In genomic region chr2:162796528-162796927, GRCm38 (mm10) we compare ENCODE assay signal across 18 mouse cellular contexts.
DNase-seq lines count a peak whose midpoint lies in the region; ATAC-seq lines count a peak whose summit lies in the region.
"Had no signal": no experiment of that assay in that cellular context is flagged by ENCODE, and none has a peak within 500 bp of the region (broad histone marks: within the 10 kb centered on the region; RNA-seq: fewer than 3 reads in every experiment).

No protein-coding gene starts in this region.

- ATAC-seq in frontal cortex, adult (ENCODE audit: low TSS enrichment), result peak; percentile 60; the same call in 1 of the 2 replicates
- ATAC-seq: activated CD4-positive, CD25-positive, alpha-beta regulatory T cell, adult 4 months; CD4-positive, CD25-positive, alpha-beta regulatory T cell, adult 4 months; Patski had no signal

- no peak for DNase-seq in frontal cortex, postnatal 25 days (ENCODE audit: low spot score in 2 of 2)
- peak; percentile 42 for DNase-seq in brain, adult 2 months (ENCODE audit: low read depth, low spot score)
- DNase-seq in kidney, postnatal 14 days, result no peak
- DNase-seq: adrenal gland, adult 2 months; adrenal gland, adult 8-10 months; adrenal gland, postnatal 10 days; adrenal gland, postnatal 14 days; adrenal gland, postnatal 25 days; adrenal gland, postnatal 36 days; B cell, adult 2 months; cerebellum, adult 11 months; cerebellum, adult 11-12 months; cerebellum, adult 18-20 months; cerebellum, adult 2 months had no signal
